Mouse (Mus musculus) retina, embryonic 14.5 days (tissue): ENCODE measurements around the gene Gcgr.
"Not testable (repeated sequence)": the region's sequence is repeated elsewhere in the genome, so short reads cannot be mapped to it uniquely, and the experiment has no call there.

Experiments
- DNase-seq: peaks from one replicate; pipeline ENCODE4 v3.0.0-alpha.2; 2015; ENCODE audit warnings: low spot score

Gcgr gene

DNA sequence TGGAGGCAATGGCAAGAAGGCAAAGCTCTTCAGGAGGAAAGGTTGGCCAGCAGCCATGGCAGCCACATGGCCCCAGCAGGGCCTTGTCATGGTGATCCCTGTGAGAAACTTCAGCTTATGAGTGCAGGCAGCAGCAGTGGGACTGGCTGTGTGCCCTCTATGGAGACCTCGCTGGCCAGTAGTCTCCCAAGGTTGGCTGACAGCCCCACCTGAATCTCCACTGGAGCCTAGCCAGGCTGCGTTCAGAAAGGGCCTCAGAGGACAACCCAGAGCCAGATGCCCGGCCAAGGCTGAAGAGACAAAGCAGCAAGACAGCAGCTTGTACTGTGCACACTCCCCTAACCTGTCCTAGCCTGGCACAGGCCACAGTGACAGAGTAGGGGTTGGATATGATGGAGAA lies 8.0 kb downstream of the Gcgr start:
- no peak for DNase-seq

DNA sequence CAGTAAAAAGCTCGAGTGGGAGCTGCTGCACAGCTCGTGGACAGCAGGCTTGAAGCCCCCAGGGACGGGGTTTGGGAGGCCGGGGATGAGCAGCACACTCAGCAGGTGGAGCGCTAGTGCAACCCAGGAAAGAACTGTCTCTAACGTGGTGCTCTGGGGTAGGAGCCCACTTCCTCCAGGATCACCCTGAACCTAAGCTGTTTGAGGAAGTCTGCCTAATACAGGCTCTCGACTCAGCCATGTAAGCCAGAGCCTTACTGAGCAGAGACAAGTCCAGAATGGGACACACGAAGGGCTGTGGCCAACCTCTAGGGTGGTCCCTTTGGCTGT lies 8.4 kb downstream of the Gcgr start:
- DNase-seq, result no peak

DNA sequence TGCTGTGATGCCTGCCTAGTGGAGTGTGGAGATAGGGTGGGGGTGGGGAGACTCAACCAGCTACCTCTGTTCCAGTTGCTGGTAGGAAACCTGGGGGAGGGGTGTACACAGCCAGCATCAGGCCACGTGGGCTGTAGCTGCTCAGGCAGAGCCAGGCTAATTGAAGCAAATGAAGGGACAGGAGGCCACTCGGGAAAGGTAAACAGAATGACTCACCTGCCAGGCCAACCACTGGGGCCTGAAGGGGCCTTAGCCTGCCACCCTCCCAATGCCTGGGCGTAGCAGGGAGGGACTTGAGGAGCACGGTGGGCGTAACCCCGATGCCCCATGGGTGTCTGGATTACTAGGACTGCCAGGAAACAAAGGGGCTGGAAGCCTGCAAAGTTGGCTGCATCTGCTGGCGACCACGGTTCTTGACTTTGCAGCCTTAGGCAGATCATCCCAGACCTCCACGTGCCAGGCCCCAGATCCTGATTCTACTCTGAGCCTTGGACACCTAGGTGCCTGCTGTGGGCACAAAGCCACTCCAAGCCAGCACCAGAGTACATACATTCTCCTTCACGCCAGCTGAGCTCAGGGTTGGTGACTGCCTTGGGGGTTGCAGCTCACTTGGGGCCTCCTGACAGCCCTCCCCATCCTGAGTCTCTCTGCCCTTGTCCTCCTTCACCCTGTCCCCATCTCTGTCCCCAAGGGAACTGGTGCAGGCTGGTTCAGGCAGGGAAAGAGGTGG lies 9.0 kb downstream of the Gcgr start:
- peak; percentile 66 for DNase-seq

DNA sequence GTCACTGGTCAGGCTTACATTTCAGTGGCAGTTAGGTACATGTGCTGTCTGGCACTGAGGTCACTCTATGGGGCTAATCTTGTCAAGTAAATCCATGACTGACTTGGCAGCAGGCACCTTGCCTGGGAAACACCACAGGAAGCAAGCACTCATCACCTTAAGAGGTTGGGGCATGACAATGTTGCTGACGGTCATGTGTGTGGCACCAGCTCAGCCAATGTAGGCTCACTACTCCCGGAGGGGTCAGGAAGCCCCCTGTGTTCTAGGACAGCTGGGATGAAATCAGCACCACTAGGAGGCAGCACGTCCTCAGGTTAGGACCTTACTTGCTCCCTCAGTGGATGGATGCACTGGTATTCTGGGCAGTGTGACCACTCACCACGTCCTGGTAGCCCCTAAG lies 11.4 kb downstream of the Gcgr start:
- peak; percentile 45 for DNase-seq

DNA sequence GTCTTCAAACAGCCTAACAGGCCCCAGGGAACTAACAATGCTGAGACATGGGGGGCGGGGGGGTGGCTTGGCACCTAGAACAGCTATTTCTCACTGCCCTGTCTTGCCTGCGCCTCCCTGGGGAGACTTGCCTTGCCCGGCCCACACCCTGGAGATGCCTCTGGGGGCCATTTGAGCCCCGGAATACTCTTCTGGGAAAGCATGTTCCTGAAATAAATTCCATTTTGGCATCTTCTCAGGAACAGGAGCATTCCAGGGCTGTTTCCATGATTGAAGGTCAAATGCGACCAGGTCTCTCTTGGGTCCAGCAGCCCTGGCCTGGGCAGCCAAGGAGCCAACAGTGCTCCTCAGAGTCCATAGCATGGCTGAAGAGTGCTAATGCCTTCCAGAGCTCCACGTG lies 11.9 kb downstream of the Gcgr start:
- no peak for DNase-seq

DNA sequence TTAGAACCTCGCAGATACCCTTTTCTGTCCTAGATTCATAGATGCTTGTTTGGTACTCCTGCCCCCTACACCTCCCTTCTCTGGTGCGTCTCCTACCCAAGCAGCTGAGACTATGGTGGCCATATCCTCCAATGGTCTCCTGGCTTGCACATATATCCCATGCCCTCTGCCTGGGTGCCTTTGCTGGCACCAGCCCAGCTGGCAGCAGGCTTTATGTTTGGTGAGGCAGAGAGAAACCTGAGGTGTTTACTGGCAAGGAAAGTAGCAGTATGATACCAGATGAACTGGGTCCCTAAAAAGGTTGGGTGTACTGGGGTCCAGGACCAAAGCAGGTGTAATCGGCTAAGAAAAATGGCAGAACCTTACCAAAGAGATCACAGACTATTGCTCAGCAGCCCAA lies 15.5 kb downstream of the Gcgr start:
- no peak for DNase-seq

DNA sequence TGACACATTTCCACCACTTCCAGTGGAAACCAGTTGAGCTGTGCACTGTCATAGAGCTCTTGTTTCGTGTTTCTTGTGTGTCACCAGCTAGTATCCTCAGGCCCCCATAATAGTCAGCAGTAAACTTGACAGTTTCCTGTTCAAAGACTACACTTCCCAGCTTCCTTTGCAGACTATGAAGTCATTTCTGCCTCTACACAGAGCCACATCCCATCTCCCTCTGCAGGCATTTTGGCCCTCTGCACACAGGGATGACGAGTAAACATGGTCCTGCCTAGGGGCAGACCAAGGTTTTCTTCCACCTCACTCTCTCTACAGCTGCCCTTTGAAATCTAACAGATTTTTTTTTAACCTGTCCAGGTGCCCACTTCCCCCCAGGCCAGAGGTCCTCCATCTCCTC lies 17.0 kb downstream of the Gcgr start:
- DNase-seq, result no peak

DNA sequence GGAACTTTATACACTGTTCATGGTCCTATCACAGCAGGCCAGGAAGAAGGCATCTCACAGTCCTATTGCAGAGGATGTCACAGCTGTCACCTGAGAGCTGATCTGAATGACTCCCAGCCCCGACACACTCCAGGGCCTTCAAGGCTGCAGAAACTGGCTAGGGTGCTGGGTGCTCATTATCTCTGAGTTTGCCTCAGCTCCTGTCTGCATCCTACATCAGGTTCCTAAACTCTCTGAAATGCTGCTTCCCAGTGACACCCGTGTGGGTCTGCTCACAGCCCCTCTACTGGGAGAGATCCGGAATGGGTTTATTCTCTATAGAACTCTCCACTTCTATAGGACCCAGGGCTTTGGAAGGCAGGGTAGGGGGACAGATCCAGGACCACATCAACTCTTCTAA lies 17.7 kb downstream of the Gcgr start:
- no peak for DNase-seq

DNA sequence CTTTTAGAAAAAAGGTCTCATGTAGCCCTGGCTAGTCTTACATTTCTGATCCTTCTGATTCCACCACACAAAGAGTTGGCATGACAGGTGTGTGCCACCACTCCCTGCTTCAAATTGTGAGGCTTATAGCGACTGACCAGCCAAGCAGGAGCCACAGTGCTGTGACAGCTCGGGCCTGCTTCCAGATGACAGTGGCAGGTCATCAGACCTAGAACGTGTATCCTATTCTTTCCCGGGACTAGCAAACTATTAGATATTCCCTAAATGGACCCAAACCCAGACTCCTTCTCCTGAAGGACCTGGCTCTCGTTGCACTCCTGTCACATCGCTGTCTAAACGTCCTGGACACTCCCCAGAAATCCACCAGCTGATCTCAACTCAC lies 18.3 kb downstream of the Gcgr start:
- DNase-seq, result no peak

DNA sequence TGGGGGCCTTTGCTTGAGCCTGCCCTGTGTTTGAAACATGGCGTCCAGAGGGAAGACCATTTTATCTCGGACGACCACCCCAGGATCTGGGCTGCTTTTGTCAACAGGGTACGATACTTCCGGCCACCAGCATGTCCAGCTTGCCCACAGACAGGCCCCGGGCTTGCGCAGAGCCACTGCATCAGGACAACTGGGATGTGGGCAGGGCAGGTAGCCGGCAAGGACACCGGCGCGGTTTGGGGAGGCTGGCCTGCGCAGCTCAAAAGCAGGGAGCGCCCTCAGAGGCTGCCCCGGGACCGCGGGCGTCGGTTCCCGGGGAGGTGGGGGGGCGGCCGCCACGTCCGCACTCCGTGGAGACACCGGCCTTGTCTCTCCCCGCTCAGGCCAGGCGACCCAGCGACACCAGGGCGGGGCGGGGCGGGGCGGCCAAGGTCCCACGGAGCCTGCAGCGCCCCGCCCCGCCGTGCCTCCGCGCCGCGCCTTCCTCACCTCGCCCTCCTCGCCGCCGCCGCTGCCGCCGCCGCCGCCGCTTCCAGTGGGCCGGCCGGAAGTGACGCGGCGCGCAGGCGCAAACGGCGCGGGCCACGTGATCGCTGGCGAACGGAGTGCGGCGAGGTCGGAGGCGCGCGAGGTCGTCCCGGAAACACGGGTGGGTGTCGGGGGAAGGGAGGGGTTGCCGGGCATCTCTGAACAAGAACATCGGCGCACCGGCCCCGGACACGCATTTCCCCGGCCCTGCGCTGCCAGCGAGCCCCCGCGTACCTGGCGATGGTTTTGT lies 18.9 kb downstream of the Gcgr start, which contains the start of gene Mcrip1:
Mcrip1 (minus strand) TSS at position 560 of the 778 bp plus-strand sequence.
- DNase-seq, result peak; percentile 93

DNA sequence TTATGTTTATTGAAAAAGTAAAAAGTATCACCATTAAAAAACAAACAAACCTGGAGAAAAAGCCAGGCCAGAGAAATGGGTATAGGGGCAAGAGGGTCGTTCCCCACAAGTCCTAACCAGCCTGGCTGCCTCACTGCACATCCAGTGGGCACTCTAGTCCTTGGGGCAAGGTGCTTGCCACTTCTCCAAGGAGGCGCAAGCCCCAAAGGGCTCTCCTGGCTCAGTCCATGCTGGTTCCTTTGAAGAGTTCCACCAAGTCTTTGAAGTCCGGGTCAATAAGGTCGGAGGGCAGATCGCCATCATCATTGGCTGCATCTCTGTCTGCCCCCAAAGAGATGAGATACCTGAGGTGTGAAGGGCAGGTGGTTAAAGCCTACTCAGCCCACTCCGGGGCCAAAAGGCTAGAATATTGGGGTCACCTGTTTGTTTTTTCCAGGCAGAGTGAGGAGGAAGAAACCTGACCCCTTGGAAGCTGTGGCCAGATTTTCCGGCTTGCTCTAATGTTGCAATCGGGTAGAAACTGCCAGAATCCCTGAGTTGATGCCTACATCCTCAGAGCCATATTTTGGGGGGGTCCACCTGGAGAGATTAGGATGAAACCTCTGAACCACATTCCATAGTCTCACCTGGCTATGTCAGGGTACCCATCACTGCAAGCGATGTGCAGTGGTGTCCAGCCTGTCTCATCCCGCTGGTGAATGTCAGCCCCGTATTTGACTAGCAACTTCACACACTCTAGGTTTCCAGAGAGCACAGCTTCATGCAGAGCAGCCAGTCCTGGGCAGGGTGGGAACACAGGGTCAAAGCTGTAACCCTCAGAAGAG lies 19.7 kb downstream of the Gcgr start:
- no peak for DNase-seq

DNA sequence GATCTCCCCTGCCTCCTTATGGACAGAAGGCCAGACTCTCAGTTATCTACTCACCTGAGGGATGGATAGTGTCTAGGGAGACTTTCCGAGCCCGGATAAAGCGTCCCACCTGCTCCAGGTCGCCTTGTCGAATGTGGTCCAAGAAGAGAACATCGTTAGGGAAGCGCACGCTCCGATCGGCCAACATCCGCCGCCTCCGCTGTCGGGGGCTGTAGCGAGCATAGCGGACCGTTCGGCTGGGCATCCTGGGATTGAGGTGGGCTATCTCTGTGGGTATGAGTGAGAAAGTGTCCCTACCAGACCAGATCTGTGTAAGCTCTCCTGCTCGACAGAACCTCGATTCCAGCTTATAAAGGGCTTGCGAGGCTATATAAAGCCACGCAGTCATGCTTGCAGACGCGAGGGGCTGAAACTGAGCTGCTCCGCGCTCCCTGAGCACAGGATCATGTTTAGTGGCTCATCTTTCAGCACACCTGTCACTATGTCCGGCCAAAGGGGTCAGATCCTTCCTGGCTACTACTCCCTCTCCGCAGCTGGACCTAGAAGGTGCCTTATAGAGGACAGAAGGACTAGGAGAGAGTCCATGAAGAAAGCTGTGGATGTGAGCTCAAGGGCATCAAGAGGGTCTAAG lies 20.4 kb downstream of the Gcgr start, which contains the start of gene Ppp1r27:
Ppp1r27 (minus strand) TSS at position 323 of the 631 bp plus-strand sequence.
- DNase-seq, result no peak

DNA sequence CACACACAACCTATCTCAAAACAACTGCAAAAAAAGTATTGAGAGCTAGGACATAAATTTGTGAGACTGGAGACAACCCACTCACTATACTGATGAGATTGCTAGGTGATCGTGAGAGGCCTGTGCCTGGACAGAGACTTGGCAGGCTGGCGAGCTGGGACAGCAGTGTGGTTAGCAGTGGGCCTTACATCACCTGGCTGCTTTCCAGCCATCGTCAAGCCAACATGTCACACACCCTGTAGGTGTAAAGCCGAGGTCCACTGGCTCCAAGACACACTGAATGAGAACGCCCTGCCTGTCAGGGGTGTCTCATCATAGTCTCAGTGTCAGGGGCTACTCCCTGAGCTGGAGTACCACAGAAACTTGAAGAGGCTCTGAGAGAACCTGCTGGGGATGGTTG lies 22.2 kb downstream of the Gcgr start:
- no peak for DNase-seq

DNA sequence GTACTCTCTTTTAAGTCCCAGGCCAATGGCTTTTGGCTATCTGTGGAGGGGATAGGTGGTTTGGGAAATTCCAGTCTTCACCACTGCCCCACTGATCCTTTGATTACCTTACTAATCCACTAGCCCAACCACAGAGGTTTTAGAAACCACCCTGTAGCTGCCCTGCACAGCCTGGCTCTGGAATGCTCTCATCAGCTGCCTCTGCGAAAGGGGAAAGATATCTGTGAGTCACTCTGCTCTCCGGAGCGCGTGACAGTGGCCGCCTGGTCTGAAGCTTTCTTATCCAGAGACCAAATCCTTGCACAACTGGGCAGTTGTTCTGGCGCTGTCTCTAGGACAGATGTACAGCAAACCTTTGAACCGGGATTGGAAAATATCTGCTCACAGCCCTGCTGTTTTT lies 24.3 kb downstream of the Gcgr start:
- DNase-seq, result no peak

DNA sequence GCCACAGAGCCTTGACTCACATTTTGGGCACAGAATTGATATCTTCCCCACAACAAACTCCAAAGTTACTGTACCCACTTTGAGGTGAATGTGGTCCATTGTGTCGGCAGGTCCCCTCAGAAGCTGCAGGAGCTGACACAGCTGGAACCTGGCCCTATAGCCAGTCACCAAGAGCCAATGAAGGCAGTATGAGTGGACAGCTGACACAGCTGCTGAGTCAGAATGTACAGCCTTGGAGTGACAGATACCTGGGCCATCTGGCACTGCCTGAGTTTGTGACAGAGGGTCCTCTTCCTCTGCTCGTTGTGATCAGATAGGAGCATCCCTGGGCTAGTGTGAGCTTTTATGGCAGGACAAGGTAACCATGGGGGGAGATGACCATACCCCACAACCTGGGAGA lies 24.8 kb downstream of the Gcgr start:
- no peak for DNase-seq

DNA sequence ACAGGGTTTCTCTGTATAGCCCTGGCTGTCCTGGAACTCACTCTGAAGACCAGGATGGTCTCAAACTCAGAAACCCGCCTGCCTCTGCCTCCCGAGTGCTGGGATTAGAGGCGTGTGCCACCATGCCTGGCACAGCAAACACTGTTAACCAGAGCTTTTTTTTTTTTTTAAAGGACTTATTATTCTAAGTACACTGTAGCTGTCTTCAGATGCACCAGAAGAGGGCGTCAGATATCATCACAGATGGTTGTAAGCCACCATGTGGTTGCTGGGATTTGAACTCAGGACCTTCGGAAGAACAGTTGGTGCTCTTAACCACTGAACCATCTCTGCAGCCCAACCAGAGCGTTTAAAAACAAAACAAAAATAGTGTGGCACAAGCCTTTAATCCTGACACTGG lies 28.3 kb downstream of the Gcgr start:
- not testable (repeated sequence) for DNase-seq

DNA sequence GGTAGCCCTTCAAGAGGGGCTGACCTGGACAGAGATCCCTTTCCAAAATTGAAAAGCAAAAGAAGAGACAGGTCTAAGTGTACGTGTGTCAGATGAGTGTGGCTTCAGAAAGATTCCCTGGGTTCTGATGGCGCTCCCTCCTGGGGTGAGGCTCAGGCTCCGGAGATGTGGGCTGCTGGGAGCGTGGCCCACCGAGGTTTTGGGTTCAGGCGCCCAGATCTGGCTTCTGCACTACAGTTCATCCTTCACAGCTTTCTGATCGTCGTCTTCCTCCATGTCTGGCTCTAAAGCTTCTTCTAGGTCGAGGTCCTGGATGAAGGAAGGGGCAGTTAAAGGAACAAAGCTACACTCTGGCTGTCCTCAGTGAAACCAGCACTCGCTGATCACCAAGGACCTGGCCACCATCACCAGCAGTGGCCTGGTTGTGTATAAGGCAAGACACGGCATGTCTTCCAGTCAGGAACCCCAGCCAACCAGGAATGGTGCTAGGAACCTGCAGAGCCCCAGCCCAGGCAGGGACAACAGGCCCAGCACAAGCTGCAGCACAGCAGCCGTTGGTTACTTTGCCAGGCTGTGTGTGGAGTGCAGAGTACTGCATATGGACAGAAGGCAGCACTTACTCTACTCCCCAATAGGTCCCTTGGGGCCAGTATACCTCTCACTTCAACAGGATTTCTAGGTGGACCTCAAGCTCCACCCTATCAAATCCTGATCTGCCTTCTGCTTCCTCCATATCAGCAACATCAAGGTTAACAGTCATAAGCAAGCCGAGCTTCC lies 30.6 kb downstream of the Gcgr start:
- no peak for DNase-seq

DNA sequence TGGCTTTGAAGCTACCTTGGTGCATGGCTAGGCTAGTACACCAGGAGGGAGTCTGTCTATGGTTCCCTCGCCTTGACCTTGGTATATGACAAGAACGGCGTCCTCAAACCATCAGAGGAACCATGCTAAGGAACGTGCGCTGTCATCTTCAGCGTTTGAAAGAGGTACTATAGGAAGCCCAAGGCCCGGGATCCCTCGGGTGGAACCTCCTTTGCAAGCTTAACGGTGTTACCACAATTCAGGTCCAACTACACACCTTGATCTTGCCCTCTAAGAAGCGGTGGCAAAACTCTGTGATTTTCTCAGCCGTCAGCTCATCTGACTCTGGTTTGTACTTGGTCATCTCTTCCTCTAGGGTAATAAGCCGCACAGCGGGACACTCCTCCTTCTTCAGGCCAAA lies 32.5 kb downstream of the Gcgr start:
- no peak for DNase-seq

DNA sequence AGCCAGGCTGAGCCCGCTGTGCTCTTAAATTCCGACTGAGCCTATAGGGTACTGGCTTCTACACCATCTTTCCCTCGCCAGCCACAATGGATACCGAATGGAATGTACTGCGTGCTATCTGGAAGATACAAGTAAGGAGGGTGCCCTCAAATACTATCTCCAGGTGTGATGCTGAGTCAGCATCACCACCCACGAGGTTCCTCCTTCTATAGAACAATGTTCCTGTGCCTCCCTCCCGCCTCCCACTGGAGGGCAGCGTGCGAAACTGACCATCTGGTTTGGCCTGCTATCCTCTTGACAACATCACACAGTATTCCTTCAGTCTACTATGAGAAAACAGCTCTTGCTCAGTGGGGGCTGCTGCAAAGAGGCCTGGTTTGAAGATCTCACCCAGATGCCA lies 34.6 kb downstream of the Gcgr start:
- DNase-seq, result no peak

DNA sequence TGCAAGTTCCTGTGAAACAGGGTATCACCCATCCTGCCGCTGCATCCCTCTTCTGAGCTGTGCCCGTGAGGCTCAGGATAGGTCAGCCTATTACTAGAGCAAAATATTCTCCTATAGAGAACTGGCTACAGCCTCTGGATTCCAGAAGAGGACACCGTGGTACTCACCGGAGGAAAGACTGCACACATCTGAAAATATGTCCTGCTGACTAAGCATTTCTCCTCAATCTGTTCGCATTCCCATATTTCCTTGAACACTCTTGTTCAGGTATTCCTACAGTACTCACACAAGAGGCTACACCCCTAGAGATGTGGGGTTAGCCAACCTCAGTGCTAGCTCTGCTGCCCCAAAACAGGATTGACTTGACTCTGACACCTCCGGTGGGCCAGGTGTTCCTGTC lies 37.8 kb downstream of the Gcgr start:
- no peak for DNase-seq

DNA sequence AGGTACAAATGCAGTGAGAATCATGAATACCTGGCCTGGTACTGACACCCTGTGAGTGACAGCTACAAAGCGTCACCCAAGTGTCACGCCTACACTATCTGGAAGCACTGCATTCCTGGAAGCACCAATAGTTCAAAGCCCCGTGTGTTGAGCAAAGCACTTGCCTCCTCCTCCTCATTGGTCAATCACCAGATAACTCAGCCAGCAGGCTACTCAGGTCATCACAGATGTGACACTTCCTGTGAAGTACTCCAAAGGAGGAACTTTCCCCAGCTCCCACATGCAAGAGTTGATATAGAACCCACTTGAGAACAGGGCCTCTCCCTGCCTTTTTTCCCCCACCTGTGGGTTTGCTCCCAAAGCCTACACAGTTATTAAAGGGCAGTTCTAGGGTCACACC lies 40.6 kb downstream of the Gcgr start:
- no peak for DNase-seq
